Mouse (Mus musculus) brain, embryonic 14.5 days (tissue): Measurements from ENCODE around the gene Ank2.

ENCODE experiments used
- CTCF ChIP-seq: fragments of 200-500 bp; IDR thresholded peaks from 2 replicates; pipeline ENCODE4 v1.5.1; 2012; ENCODE audit warnings: inconsistent platforms, mild to moderate bottlenecking, moderate library complexity, borderline replicate concordance; ENCODE audit not compliant: insufficient read depth, insufficient read length; ENCODE audit errors: extremely low read depth
- POLR2A ChIP-seq: fragments of 200-500 bp; IDR thresholded peaks from 2 replicates; pipeline ENCODE4 v1.6.1; 2012; ENCODE audit warnings: mild to moderate bottlenecking, inconsistent platforms, borderline replicate concordance; ENCODE audit not compliant: poor library complexity, insufficient read depth, insufficient read length, severe bottlenecking; ENCODE audit errors: extremely low read depth

- TF ChIP-seq CTCF (no peak), POLR2A (no peak)
Observed at GRCm38 (mm10) chr3:127374190-127374710, 124.9 kb downstream of the Ank2 start.
